Mouse (Mus musculus): ENCODE data around the gene Sirt2. TPM values are rescaled to one million over a fixed set of nuclear protein-coding genes. Genes with fewer than 3 reads are reported as not detected.

Sirt2 gene
- total and polyA plus RNA-seq, 3 experiments, result 40.9 to 128 (median 68.3) TPM

DNA sequence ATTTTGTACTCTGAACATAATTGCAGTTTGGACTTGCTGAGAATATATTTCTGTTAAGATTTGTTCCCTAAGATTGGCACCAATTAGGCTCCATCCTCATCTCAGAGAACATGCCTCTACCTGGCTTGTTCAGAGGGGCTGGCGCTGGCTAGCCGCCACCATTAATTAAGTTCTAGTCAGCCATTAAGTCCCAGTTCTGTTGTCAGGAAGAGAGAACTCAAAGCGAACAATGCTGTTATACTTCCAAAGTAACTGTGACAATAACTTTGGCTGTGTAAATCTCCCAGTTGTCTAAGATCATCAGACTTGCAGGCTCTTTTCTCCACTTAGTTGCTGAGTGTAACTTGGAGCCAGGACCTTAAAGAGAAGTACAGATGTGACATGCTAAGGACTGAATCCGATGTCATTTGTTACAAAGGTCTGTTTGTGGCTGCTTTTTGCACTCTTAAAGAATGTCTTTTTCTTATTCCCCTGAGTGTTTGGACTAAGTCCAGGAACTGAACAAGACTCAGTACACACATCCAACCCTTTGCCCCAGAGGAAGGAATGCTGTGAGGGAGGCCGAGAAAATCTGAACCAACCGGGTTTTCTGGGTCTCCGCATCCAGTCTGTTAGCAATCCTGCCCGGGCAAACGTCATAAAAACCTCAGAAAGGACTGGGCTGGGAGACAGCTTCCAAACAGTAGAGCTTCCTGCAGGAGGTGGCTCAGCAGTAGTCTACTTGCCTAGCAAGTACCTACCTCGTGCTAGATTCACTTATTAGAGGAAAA is 35.6 kb downstream of the Sirt2 start:
- dilution Hi-C loops (cut with MboI; ENCODE audit: extremely low pct_ligation_motif_present, extremely low pct_unique_long_range_greater_than_20kb, low sequenced_read_pairs), result no loop called here
- Histone ChIP-seq H3K4me2 (ENCODE audit: insufficient read depth, low read depth, poor library complexity, severe bottlenecking) (0 out of 2 replicates have a peak overlapping the region, but pooled peaks have one; percentile 33), H3K9me3 (replicated peaks; ENCODE audit: low read length) (no peaks in the 10 kb centered on the region), H3K79me2 (replicated peaks; ENCODE audit: control insufficient read depth, extremely low read depth, insufficient read depth, poor library complexity, severe bottlenecking) (peaks cover 6% of the 10 kb centered on the region), H3K36me3 (replicated peaks in 1 of 2; ENCODE audit: control insufficient read depth in 1 of 2, insufficient read depth in 1 of 2, low read length in 1 of 2) (peaks cover 21 to 32% of the 10 kb centered on the region in 2 experiments), H3K4me3 (replicated peaks in 1 of 3; ENCODE audit: low read depth in 2 of 3, low read length in 2 of 3, poor library complexity in 1 of 3) (no peak overlapping the region), H3K27ac (ENCODE audit: insufficient read depth, low read depth) (peak overlapping the region; percentile 37; the same call in 1 of the 2 replicates), H3K27me3 (replicated peaks) (no peaks in the 10 kb centered on the region), H3K9ac (ENCODE audit: insufficient read depth, low read depth) (no peak overlapping the region), H3K4me1 (ENCODE audit: control insufficient read depth in 1 of 2, insufficient read depth in 2 of 2) (peaks cover 14 to 43% of the 10 kb centered on the region in 2 experiments)
- in situ Hi-C loops (cut with MboI; ENCODE audit: low pct_ligation_motif_present, low pct_unique_long_range_greater_than_20kb, low sequenced_read_pairs), result no loop called here
- TF ChIP-seq CHD2 (IDR thresholded peaks at IDR 0.05; ENCODE audit: low read length), result no peak
- 0 out of 2 replicates have a peak, but pooled peaks have one; percentile 3 for TF ChIP-seq NRF1 (IDR thresholded peaks at IDR 0.05; ENCODE audit: low read depth, low read length)
- DNase-seq (ENCODE audit: extremely low read depth), result no peak

DNA sequence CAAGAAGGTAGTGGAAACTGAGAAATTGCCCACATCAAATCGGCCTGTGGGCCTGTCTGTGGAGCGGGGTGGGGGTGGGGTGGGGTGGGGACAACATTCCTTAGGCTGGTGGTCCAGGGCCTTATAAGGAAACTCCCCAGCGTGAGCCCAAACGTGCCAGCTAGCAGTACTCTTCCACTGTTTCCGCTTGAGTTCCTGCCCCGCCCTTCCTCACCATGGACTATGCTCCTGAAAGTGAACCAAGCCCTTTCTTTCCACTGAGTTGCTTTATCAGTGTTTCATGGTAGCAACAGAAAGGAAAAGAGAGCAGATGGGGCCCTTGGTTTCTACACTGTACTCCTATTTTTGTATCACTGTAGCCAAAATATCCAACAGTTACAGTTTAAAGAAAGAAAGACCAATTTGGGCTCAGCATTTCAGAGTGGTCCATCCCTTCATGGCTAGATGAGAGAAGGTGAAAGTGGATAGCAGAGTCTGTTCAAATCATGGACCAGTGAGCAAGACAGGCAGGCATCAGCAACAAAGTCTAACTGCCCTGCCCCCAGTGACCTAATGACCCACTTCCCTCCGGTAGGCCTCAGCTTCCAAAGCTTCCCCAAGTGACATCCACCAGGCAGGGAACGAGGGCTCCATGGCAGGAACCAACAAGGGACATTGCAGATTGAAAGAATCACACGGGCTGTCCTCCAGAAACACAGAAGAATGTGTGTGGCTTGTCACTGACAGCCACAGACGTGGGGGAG is 36.5 kb downstream of the Sirt2 start:
- in situ Hi-C loops (cut with MboI; ENCODE audit: low pct_ligation_motif_present, low pct_unique_long_range_greater_than_20kb, low sequenced_read_pairs), result no loop called here
- H3K79me2 ChIP-seq (replicated peaks; ENCODE audit: control insufficient read depth, extremely low read depth, insufficient read depth, poor library complexity, severe bottlenecking), result no peaks in the 10 kb centered on the region; the same call in 1 of the 2 replicates
- H3K27ac ChIP-seq (ENCODE audit: insufficient read depth, low read depth), result peak overlapping the region; percentile 52
- no peak for DNase-seq (ENCODE audit: extremely low read depth)
- peaks cover 15 to 25% of the 10 kb centered on the region in 2 experiments for H3K36me3 ChIP-seq (replicated peaks in 1 of 2; ENCODE audit: control insufficient read depth in 1 of 2, insufficient read depth in 1 of 2, low read length in 1 of 2)
- peaks cover 11 to 41% of the 10 kb centered on the region in 2 experiments for H3K4me1 ChIP-seq (ENCODE audit: control insufficient read depth in 1 of 2, insufficient read depth in 2 of 2)
- H3K4me2 ChIP-seq (ENCODE audit: insufficient read depth, low read depth, poor library complexity, severe bottlenecking), result peak overlapping the region; percentile 33
- H3K27me3 ChIP-seq (replicated peaks), result no peaks in the 10 kb centered on the region
- H3K9me3 ChIP-seq (replicated peaks; ENCODE audit: low read length), result no peaks in the 10 kb centered on the region
- TF ChIP-seq JUND (conservative IDR thresholded peaks at IDR 0.05; ENCODE audit: low read depth, low read length) (no peak), TCF12 (IDR thresholded peaks at IDR 0.05; ENCODE audit: low read depth, low read length) (peak; percentile 31; the same call in 1 of the 2 replicates), POLR2AphosphoS2 (IDR thresholded peaks at IDR 0.05; ENCODE audit: low read depth, low read length) (no peak), MAX (IDR thresholded peaks at IDR 0.05; ENCODE audit: low read length) (no peak), EP300 (IDR thresholded peaks at IDR 0.05; ENCODE audit: low read length) (peak; percentile 53), BHLHE40 (IDR thresholded peaks at IDR 0.05; ENCODE audit: low read depth, low read length) (peak; percentile 90), IRF4 (IDR thresholded peaks at IDR 0.05; ENCODE audit: low read depth, low read length) (peak; percentile 7; the same call in 1 of the 2 replicates), CHD1 (IDR thresholded peaks at IDR 0.05; ENCODE audit: low read depth, low read length) (no peak), ETS1 (conservative IDR thresholded peaks at IDR 0.05; ENCODE audit: low read depth, low read length) (peak; percentile 33), MAZ (IDR thresholded peaks at IDR 0.05; ENCODE audit: low read depth, low read length) (no peak), MEF2A (IDR thresholded peaks at IDR 0.05; ENCODE audit: borderline replicate concordance, low read depth, low read length) (no peak), USF1 (IDR thresholded peaks at IDR 0.05; ENCODE audit: low read depth, low read length) (no peak), HCFC1 (IDR thresholded peaks at IDR 0.05; ENCODE audit: low read depth, low read length) (no peak; the same call in 1 of the 2 replicates), GABPA (IDR thresholded peaks at IDR 0.05; ENCODE audit: insufficient replicate concordance, low read depth, low read length) (no peak), RAD21 (IDR thresholded peaks at IDR 0.05; ENCODE audit: low read depth, low read length) (no peak), SIN3A (IDR thresholded peaks at IDR 0.05; ENCODE audit: low read length) (peak; percentile 59; the same call in 1 of the 2 replicates), USF2 (conservative IDR thresholded peaks at IDR 0.05; ENCODE audit: low read depth, low read length) (no peak), NELFE (IDR thresholded peaks at IDR 0.05; ENCODE audit: low read depth, low read length) (no peak), CTCF (conservative IDR thresholded peaks at IDR 0.05 in 1 of 2, IDR thresholded peaks at IDR 0.05 in 1 of 2; ENCODE audit: low read depth in 2 of 2, low read length in 2 of 2) (no peak), MXI1 (IDR thresholded peaks at IDR 0.05; ENCODE audit: low read depth, low read length) (no peak), MYC (IDR thresholded peaks at IDR 0.05; ENCODE audit: low read depth, low read length) (0 out of 2 replicates have a peak, but pooled peaks have one; percentile 39), CHD2 (IDR thresholded peaks at IDR 0.05; ENCODE audit: low read length) (peak; percentile 17; the same call in 1 of the 2 replicates), RCOR1 (conservative IDR thresholded peaks at IDR 0.05; ENCODE audit: low read depth, low read length) (no peak), TBP (conservative IDR thresholded peaks at IDR 0.05; ENCODE audit: low read depth, low read length) (no peak), UBTF (IDR thresholded peaks at IDR 0.05; ENCODE audit: low read depth, low read length) (no peak)
- dilution Hi-C loops (cut with MboI; ENCODE audit: extremely low pct_ligation_motif_present, extremely low pct_unique_long_range_greater_than_20kb, low sequenced_read_pairs), result no loop called here
- H3K9ac ChIP-seq (ENCODE audit: insufficient read depth, low read depth), result no peak overlapping the region
- H3K4me3 ChIP-seq (replicated peaks in 1 of 3; ENCODE audit: low read depth in 2 of 3, low read length in 2 of 3, poor library complexity in 1 of 3), result no peak overlapping the region
